Mouse (Mus musculus) spleen, adult 2 months (tissue): ENCODE data around the gene Fos. TPM values are rescaled to one million over a fixed set of nuclear protein-coding genes. Genes with fewer than 3 reads are reported as not detected.

Experiments
- DNase-seq, 2 experiments: peaks; one replicate each; pipeline versions ENCODE4 v3.0.0 to v3.0.0-alpha.2; 2012 to 2021; ENCODE audit warnings: low spot score in 2 of 2, low read depth in 1 of 2
- H3K27ac ChIP-seq: fragments of 200-500 bp; 2 replicates; pipeline ENCODE4 v1.5.1; 2012; ENCODE audit warnings: low read length, inconsistent platforms; ENCODE audit not compliant: insufficient read depth
- H3K27me3 ChIP-seq: fragments of 200-500 bp; 2 replicates; pipeline ENCODE4 v1.6.1; 2012; ENCODE audit warnings: mild to moderate bottlenecking, moderate library complexity, low read length, inconsistent platforms; ENCODE audit not compliant: control insufficient read depth, insufficient read depth
- H3K36me3 ChIP-seq: fragments of 200-500 bp; 2 replicates; pipeline ENCODE4 v1.6.1; 2012; ENCODE audit warnings: mild to moderate bottlenecking, low read length, inconsistent platforms; ENCODE audit not compliant: control insufficient read depth, insufficient read depth
- H3K4me1 ChIP-seq: fragments of 200-500 bp; 2 replicates; pipeline ENCODE4 v1.6.1; 2011; ENCODE audit warnings: inconsistent platforms; ENCODE audit not compliant: control insufficient read depth, insufficient read depth, insufficient read length
- H3K4me3 ChIP-seq: fragments of 200-500 bp; 2 replicates; pipeline ENCODE4 v1.5.1; 2011; ENCODE audit warnings: mild to moderate bottlenecking, inconsistent platforms; ENCODE audit not compliant: insufficient read depth, insufficient read length; ENCODE audit errors: extremely low read depth
- CTCF ChIP-seq: fragments of 200-500 bp; IDR thresholded peaks from 2 replicates; pipeline ENCODE4 v1.5.1; 2011; ENCODE audit warnings: mild to moderate bottlenecking, inconsistent platforms; ENCODE audit not compliant: insufficient read depth, insufficient read length, insufficient replicate concordance; ENCODE audit errors: extremely low read depth
- POLR2A ChIP-seq: fragments of 200-500 bp; IDR thresholded peaks from 2 replicates; pipeline ENCODE4 v1.6.1; 2011; ENCODE audit warnings: low read depth, low read length, inconsistent platforms
- WGBS: fragments of 180-500 bp; shearing (Covaris S2); methylation state at CpG from one replicate; pipeline ENCODE4 v1.1.7; 2018; 5-methylcytosine and 5-hydroxymethylcytosine counted together
- polyA plus RNA-seq: library from polyadenylated mRNA; depleted of rRNA; stranded (reverse); fragments of >200 nt; gene quantifications from 2 replicates; pipeline ENCODE4 v1.2.3, GENCODE M21; 2012; rRNA removed

The Fos gene
- 9.4 and 9.7 TPM in 2 replicates for polyA plus RNA-seq

DNA sequence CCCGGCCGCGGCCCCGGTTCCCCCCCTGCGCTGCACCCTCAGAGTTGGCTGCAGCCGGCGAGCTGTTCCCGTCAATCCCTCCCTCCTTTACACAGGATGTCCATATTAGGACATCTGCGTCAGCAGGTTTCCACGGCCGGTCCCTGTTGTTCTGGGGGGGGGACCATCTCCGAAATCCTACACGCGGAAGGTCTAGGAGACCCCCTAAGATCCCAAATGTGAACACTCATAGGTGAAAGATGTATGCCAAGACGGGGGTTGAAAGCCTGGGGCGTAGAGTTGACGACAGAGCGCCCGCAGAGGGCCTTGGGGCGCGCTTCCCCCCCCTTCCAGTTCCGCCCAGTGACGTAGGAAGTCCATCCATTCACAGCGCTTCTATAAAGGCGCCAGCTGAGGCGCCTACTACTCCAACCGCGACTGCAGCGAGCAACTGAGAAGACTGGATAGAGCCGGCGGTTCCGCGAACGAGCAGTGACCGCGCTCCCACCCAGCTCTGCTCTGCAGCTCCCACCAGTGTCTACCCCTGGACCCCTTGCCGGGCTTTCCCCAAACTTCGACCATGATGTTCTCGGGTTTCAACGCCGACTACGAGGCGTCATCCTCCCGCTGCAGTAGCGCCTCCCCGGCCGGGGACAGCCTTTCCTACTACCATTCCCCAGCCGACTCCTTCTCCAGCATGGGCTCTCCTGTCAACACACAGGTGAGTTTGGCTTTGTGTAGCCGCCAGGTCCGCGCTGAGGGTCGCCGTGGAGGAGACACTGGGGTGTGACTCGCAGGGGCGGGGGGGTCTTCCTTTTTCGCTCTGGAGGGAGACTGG is at the start of gene Fos:
TSS of gene Fos (plus strand) at position 410 of the 817 bp plus-strand sequence.
- under 1% methylated on average over 56 of the region's 56 CpGs for WGBS

DNA sequence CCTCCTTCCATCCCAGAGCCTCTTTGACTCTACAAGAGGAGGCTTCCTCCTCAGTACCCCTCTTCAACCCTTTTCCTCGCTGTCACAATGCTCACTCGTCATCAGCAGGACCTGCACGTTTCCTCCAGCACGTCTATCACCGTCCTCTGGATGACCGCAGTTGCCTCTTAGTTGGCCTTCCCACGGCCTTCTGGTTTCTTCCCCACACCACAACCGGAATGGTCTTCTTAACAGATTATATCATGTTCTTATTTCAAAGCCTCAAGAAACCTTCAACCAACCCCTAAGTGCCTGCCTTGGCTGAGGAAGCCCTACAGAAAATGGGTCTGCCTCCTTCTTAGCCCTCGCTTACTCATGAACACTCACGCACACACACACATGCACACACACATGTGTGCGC is 48.0 kb upstream of the Fos start:
- no peak for DNase-seq
- Histone ChIP-seq H3K27me3 (no peaks in the 10 kb centered on the region), H3K4me3 (no peak overlapping the region), H3K4me1 (peaks cover 16% of the 10 kb centered on the region; the same call in 1 of the 2 replicates), H3K36me3 (no peaks in the 10 kb centered on the region), H3K27ac (no peak overlapping the region)
- WGBS = 83% methylated on average over 11 of the region's 11 CpGs
- TF ChIP-seq CTCF (no peak), POLR2A (no peak)

More for the DNA sequence above, at the start of gene Fos:
- DNase-seq = peak; percentile 74 to 89
- H3K27ac ChIP-seq = peak within 1 kb of the TSS; percentile 86
- no peaks in the 10 kb centered on the region; the same call in 1 of the 2 replicates for H3K36me3 ChIP-seq
- peaks cover 9% of the 10 kb centered on the region for H3K27me3 ChIP-seq
- peaks cover 9% of the 10 kb centered on the region for H3K4me1 ChIP-seq
- no peak for TF ChIP-seq CTCF
- peak; percentile 93 for TF ChIP-seq POLR2A
- H3K4me3 ChIP-seq = peak within 1 kb of the TSS; percentile 77

DNA sequence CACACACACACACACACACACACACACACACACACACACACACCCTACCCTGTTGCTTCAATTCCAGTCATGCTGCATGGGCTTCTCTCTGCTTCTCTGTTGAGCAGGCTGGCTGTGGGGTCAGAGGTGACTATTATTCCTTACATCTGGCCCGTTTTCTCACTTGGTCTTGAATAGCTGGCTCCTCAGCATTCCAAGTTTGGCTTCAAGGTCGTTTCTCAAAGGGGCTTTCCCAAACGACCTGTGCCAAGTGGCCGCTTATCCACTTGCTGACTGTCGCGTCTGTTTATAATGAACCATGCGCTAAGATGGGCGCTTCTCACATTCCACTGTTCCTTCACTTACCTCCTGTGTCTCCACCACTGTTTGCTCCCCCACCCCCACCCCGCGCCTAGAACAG is 47.6 kb upstream of the Fos start:
- H3K27ac ChIP-seq = no peak overlapping the region
- peaks cover 16% of the 10 kb centered on the region; the same call in 1 of the 2 replicates for H3K4me1 ChIP-seq
- no peak for TF ChIP-seq CTCF
- TF ChIP-seq POLR2A = no peak
- H3K27me3 ChIP-seq = no peaks in the 10 kb centered on the region
- 88% methylated on average over 10 of the region's 10 CpGs for WGBS
- H3K36me3 ChIP-seq = no peaks in the 10 kb centered on the region
- DNase-seq = no peak
- H3K4me3 ChIP-seq = no peak overlapping the region

- Histone ChIP-seq H3K27ac (no peak overlapping the region), H3K36me3 (no peaks in the 10 kb centered on the region), H3K27me3 (no peaks in the 10 kb centered on the region), H3K4me3 (no peak overlapping the region), H3K4me1 (peaks cover 16% of the 10 kb centered on the region; the same call in 1 of the 2 replicates)
- DNase-seq = peak in 1 of 2 experiments; percentile 29
- 30% methylated on average over 7 of the region's 7 CpGs for WGBS
- no peak for TF ChIP-seq POLR2A
- TF ChIP-seq CTCF = no peak
Measured at GRCm38 (mm10) chr12:85427802-85428201, 45.9 kb upstream of the Fos start.

- Histone ChIP-seq H3K4me3 (no peak overlapping the region), H3K27me3 (no peaks in the 10 kb centered on the region), H3K27ac (no peak overlapping the region), H3K36me3 (no peaks in the 10 kb centered on the region), H3K4me1 (peaks cover 16% of the 10 kb centered on the region; the same call in 1 of the 2 replicates)
- TF ChIP-seq CTCF = no peak
- TF ChIP-seq POLR2A = no peak
- WGBS = 29% methylated on average over 4 of the region's 4 CpGs
- no peak for DNase-seq
Measured at GRCm38 (mm10) chr12:85429999-85430398, 43.7 kb upstream of the Fos start.

- Histone ChIP-seq H3K4me3 (no peak overlapping the region), H3K27ac (no peak overlapping the region), H3K27me3 (no peaks in the 10 kb centered on the region), H3K36me3 (no peaks in the 10 kb centered on the region), H3K4me1 (peaks cover 16% of the 10 kb centered on the region; the same call in 1 of the 2 replicates)
- no peak for TF ChIP-seq CTCF
- no peak for TF ChIP-seq POLR2A
- no peak for DNase-seq
- 24% methylated on average over 6 of the region's 6 CpGs for WGBS
Measured at GRCm38 (mm10) chr12:85430434-85430833, 43.3 kb upstream of the Fos start.

DNA sequence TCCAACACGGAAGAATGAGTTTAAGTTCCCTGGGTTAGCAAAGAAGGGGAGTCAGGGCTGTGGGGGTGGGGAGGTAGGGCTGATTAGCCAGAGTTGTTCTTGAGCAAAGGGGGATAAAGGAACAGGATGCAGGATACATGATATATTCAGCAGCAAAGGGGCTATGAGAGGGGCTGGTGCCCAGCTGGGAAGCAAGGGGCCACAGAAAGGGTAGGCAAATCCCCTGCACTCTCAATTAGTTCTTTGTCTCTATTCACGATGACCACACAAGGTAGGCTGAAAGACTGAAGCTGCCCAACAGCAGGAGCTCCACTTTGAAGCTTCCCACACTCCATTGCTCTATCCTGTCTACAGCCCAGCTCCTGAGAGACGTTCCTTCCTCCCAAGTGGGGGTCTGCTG is 39.8 kb upstream of the Fos start:
- DNase-seq = no peak
- no peak for TF ChIP-seq CTCF
- TF ChIP-seq POLR2A = no peak
- Histone ChIP-seq H3K36me3 (no peaks in the 10 kb centered on the region), H3K4me1 (peaks cover 10% of the 10 kb centered on the region; the same call in 1 of the 2 replicates), H3K27me3 (no peaks in the 10 kb centered on the region), H3K4me3 (no peak overlapping the region), H3K27ac (no peak overlapping the region)
- WGBS = 85% methylated on average over 3 of the region's 3 CpGs
